Mouse (Mus musculus): ENCODE results near the gene Pcsk5. TPM values are rescaled to one million over a fixed set of nuclear protein-coding genes. Genes with fewer than 3 reads are reported as not detected.
"Not testable (repeated sequence)": the region's sequence is repeated elsewhere in the genome, so short reads cannot be mapped to it uniquely, and the experiment has no call there.

Gene Pcsk5
- total RNA-seq, 2 experiments from 2014 or later, result 1.9 to 4.0 TPM

DNA sequence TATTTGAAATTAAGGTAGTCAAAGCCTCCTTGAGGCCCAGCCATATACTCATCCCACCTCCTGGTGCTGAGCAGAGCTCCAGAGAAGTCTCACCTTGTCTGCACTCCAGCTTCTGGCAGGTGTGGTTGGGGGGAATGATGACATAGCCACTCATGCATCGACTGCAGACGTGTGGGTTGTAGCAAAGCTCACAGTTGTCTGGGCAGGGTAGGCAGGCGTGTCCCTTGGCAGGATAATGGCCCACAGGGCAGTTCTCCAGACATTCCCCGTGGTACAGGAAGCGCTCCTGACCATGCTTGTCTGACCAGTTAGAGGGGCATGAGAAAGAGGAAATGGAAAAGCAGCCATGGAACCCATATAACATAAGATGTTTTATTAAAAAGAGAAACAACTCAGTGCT lies 326.1 kb downstream of the Pcsk5 start:
- no peak overlapping the region for H3K4me3 ChIP-seq
- H3K27ac ChIP-seq, result no peak overlapping the region
- no peak for TF ChIP-seq CTCF (IDR thresholded peaks at IDR 0.05)
- intact Hi-C loops (cut with DNase I), result no loop called here
- DNase-seq, result no peak

DNA sequence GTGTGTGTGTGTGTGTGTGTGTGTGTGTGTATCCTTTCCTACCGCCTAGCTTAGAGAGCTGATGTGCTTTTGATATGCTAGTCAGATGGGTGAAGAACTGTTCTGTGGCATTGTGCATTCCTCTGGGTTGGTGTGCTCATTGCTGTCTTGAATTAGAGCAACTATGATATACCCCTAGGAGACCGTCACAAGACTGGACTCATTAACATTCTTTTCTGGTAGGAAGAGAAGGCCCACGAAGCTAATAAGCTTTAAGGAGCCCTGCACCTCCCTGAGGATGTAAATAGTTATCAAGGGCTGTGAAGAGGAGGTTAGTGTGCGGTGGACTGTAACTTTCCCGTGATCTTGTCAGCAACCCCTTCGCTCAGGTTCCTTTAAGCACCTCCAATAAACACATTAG lies 333.2 kb downstream of the Pcsk5 start:
- DNase-seq, result no peak
- no peak overlapping the region for H3K27ac ChIP-seq
- TF ChIP-seq CTCF (IDR thresholded peaks at IDR 0.05), result no peak
- no peak overlapping the region for H3K4me3 ChIP-seq
- intact Hi-C loops (cut with DNase I), result no loop called here

DNA sequence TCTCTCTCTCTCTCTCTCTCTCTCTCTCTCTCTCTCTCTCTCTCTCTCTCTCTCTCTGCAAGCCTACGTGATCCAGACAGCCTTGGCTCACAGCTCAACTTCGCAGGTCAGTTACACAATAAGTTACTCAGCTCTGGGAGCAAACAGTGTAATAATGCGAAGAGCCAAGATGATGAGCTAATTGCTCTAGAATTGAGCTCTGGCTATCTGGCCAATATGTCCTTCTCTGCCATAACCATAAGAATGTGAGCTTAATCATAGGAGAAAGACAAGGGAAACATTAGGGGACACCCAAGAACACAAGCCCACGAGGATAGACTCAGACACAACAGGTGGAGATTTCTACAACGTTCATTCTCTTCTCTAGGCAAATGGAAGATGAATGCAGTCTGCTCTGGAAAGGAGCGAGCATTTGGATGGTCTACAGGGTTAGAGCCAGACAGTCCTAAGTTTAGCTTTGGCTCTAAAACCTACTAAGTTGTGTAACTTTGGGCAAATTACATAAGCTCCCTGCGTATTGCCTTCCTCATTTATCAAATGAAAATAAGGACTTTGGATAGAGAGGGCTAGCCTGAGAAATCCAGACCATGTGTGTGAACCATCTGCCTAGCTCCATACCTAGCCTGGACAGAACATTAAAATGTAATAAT lies 338.7 kb downstream of the Pcsk5 start:
- peak; percentile 54 for DNase-seq
- Histone ChIP-seq H3K27ac (peak overlapping the region; percentile 54), H3K4me3 (no peak overlapping the region)
- no peak for TF ChIP-seq CTCF (IDR thresholded peaks at IDR 0.05)
- intact Hi-C loops (cut with DNase I), result no loop called here

DNA sequence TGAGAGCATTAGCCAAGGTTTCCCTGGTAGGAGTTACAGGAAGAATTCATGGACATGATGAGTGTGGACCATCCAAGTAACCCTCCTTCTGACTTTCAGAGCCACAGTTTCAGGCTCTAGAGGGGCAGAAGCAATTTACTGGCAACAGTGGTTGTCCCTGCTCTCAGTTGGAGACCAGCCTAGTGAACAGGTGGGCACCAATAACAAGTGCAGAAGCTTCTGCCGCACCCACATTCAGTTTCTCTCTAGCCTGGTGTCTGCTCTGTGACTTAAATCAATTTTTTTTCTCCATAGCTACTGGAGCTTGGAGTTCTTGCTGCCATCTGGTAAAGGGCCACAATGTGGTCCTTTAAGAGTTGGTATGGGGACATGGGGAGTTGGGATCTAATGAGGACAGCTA lies 341.3 kb downstream of the Pcsk5 start:
- Histone ChIP-seq H3K4me3 (no peak overlapping the region), H3K27ac (no peak overlapping the region)
- no peak for DNase-seq
- intact Hi-C loops (cut with DNase I), result no loop called here
- TF ChIP-seq CTCF (IDR thresholded peaks at IDR 0.05), result no peak

DNA sequence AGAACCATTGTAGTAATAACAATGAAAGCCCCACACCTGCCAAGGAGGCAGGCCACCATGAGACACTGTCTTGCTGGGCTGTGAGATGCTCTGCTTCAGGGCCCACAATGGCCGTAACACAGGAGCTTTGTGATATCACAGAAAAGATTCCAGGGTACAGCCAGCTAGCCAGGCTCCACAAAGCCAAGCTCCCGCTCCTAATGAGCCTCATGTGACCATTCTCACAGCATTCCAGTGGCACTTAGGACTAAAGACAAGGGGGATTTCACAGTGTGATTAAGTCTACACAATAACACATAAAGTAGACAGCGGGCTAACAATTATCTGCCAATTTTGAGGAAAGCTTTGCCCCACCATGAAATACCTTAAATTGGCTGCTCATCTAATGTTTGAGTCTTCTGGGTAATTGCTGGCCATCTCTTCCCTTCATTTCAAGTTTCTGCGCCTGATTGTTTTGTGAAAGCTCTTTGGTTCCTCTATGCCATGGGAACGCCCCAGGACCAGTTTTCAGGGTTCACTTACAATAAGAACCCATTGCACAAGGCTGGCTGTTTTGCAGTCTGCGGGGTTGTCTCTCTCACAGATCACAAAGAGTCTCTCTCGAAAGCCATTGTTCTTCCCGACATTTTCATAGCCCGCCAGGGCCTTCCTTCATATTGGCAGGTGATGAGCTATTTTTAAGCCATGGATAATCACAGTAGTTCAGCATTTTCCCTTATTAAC lies 345.4 kb downstream of the Pcsk5 start:
- Histone ChIP-seq H3K27ac (no peak overlapping the region), H3K4me3 (no peak overlapping the region)
- no peak for DNase-seq
- intact Hi-C loops (cut with DNase I), result no loop called here
- no peak for TF ChIP-seq CTCF (IDR thresholded peaks at IDR 0.05)

DNA sequence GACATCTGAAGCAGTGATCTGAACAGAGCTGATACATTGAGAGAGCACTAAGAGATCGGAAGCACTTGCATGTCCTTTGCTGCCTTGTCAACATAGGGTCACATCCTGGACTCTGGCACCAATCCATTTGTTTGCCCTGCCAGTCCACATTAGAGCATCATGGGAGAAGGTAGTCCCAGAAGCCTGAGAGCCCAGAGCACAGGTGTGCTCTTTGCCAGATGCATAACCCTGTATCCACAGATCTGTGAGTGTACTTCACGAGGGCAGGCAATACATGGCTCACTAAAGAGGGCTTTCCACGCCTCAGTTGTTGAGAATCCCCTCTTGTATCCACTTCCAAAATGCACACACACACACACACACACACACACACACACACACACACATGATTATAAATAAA lies 346.1 kb downstream of the Pcsk5 start:
- intact Hi-C loops (cut with DNase I), result no loop called here
- no peak for TF ChIP-seq CTCF (IDR thresholded peaks at IDR 0.05)
- H3K27ac ChIP-seq, result no peak overlapping the region
- H3K4me3 ChIP-seq, result no peak overlapping the region
- DNase-seq, result no peak

DNA sequence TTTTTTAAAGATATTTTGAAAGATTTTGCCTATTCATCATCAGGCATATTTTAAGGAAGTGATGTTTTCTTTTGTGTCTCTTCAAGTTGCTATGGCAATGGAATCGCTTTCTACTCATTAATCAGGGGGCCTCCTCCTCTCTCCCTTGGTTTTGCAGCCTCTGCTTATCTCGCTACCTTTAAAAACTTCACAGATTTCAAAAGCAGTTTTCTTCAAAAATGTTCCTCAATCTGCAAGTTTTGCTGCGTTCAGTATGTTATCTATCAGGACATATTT lies 347.6 kb downstream of the Pcsk5 start:
- DNase-seq, result no peak
- H3K4me3 ChIP-seq, result no peak overlapping the region
- no peak overlapping the region for H3K27ac ChIP-seq
- intact Hi-C loops (cut with DNase I), result no loop called here
- TF ChIP-seq CTCF (IDR thresholded peaks at IDR 0.05), result no peak

DNA sequence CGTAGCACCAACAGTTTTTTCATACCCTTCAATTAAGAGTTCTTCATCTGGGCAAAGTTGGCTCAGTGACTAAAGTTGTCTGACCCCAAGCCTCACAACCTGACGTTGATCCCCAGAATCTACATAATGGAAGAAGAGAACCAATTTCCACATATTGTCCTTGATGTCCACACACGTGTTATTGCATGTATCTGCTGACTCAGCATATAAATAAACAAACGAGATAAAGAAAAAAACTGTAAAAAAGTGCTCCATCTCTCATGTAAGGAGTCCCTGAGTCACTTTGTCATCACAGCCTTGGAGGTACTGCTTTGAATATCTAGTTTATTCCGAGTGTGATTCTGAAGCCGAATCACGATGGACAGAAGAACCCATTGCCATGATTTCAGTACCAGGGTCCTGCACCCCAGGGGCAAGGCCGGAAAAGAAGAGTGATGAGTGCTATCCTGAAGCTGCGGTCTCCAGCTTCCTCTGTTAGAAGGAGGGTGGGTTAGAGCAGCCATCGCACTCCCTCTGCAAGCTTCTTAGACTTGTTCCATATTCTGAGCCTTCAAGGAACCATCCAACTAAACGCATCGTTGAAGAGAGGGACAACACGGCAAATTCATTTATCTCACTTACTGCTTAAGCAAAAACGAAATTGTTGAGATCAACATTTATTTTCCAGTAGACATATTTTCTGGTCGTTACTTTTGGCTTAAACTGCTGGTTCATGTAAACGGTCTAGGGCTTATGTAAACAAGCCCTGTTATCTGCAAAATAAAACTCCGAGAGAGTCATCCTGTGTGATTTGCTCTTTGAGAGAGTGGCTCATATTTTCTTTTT lies 348.2 kb downstream of the Pcsk5 start:
- intact Hi-C loops (cut with DNase I), result no loop called here
- TF ChIP-seq CTCF (IDR thresholded peaks at IDR 0.05), result no peak
- H3K4me3 ChIP-seq, result no peak overlapping the region
- no peak for DNase-seq
- no peak overlapping the region for H3K27ac ChIP-seq

DNA sequence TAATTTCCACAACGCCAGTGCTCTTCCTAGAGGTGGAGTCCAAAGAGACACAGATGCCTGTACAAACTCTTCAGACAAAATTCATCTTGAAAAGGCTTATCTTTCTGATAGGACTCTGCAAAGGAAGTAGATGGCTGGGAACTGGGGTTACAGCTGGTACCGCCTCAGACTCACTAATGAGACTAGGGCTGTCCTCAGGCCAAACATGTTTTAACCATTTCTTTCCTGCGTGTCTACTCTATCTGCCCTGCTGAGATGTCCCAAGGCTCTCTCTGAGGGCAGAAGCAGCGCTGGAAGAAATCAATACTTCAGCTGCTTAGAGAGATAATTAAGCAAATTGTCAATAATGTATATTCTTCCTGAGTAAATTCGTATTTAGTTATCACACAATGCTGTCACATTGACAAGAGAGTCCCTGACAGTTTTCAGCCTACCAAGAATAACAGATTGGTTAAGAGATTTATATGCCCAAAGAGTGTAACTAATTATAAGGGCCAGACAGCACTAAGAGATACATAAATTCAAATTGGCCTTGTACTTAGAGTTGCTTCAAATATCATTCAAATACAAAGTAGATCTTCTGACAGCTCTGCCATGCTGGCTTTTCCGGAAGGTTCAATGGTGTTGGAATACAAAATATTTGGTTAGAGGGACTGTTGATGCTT lies 355.2 kb downstream of the Pcsk5 start:
- no peak overlapping the region for H3K27ac ChIP-seq
- no peak for TF ChIP-seq CTCF (IDR thresholded peaks at IDR 0.05)
- intact Hi-C loops (cut with DNase I), result no loop called here
- no peak for DNase-seq
- no peak overlapping the region for H3K4me3 ChIP-seq

DNA sequence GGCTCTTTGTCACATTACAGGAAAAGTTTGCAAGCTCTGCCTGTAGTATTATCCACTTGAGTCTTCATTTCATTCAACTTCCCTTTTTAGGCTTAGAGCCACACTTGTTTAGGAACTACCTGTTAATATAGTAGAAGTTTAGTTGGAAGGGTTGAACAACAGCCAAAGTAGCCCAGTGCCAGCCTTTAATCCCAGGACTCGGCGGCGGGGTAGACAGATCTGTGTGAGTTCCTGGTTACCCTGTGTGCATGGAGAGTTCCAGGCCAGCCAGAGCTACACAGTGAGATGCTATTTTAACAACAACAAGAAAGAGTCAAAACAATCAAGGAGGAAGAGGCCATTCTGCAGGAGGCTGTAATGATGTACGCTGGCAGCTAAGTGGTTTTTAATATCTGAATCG lies 358.0 kb downstream of the Pcsk5 start:
- no peak overlapping the region for H3K27ac ChIP-seq
- TF ChIP-seq CTCF (IDR thresholded peaks at IDR 0.05), result no peak
- no peak overlapping the region for H3K4me3 ChIP-seq
- DNase-seq, result no peak
- intact Hi-C loops (cut with DNase I), result loop anchor here (10.0 kb wide), 1 partner anchor 355 kb away; the partner anchor contains the start of gene Pcsk5

DNA sequence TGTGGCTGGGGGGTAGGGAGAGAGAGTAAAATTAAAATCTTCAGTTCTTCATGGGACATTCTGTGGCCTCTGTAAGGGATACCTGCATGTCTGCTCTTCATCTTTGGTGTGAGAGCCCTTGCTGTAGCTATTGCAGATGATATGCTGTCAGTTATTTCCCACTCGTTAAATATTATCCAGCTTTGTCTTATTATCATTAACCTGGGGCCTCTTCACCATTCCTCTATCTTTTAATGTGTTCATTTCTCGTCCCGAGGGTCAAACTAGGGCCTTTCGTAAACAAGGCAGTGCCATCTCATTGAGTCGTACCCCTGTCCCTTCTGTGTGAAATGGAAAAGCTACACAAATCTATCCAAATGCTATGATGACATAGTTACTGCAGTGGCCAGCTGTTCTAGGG lies 361.4 kb downstream of the Pcsk5 start:
- Histone ChIP-seq H3K4me3 (no peak overlapping the region), H3K27ac (no peak overlapping the region)
- no peak for DNase-seq
- no peak for TF ChIP-seq CTCF (IDR thresholded peaks at IDR 0.05)
- intact Hi-C loops (cut with DNase I), result loop anchor here (10.0 kb wide), 1 partner anchor 359 kb away; the partner anchor contains the start of gene Pcsk5

DNA sequence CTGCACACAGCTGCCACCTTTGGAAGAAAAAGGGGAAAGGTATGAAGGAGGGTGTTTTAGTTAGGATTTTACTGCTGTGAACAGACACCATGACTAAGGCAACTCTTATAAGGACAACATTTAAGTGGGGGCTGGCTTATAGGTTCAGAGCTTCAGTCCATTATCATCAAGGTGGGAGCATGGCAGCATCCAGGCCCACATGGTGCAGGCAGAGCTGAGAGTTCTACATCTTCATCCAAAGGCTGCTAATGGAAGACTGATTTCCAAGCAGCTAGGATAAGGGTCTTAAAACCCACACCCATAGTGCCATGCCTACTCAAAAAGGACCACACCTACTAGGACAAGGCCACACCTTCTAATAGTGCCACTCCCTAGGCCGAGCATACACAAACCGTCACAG lies 364.3 kb downstream of the Pcsk5 start:
- intact Hi-C loops (cut with DNase I), result loop anchor here (10.0 kb wide), 1 partner anchor 362 kb away; the partner anchor contains the start of gene Pcsk5
- not testable (repeated sequence) for H3K27ac ChIP-seq, DNase-seq, H3K4me3 ChIP-seq

DNA sequence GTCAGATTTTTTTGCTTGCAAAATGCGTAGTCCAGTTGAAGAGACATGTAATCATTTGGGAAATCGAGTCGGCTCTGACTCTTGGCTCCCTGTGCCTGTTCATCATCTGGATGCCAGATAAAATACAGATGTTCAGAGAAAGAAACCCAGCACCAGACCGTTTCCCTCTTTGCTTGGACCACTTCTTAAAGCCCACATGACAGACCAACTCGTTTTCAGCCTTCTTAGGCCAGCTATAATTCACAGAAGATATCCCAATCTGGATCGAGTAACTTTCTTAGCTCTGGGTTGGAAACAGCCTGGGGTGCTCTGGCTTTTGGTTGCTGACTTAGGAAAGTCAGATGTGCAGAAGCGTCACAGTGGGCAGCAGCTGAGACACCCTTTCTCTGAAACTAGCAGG lies 365.6 kb downstream of the Pcsk5 start:
- no peak overlapping the region for H3K4me3 ChIP-seq
- no peak overlapping the region for H3K27ac ChIP-seq
- intact Hi-C loops (cut with DNase I), result loop anchor here (10.0 kb wide), 1 partner anchor 363 kb away; the partner anchor contains the start of gene Pcsk5
- DNase-seq, result no peak
- TF ChIP-seq CTCF (IDR thresholded peaks at IDR 0.05), result no peak
